Mouse (Mus musculus): Measurements from ENCODE around the gene Hepacam2. TPM values are rescaled to one million over a fixed set of nuclear protein-coding genes. Genes with fewer than 3 reads are reported as not detected.
"Not testable (repeated sequence)": the region's sequence is repeated elsewhere in the genome, so short reads cannot be mapped to it uniquely, and the experiment has no call there.

Hepacam2 gene
- total RNA-seq, 1 experiment from 2014 or later = 2.1 TPM

GRCm38 (mm10) chr6:3476299-3476698 is 21.8 kb downstream of the Hepacam2 start:
- ATAC-seq (replicated peaks; ENCODE audit: insufficient number of reproducible peaks, low FRiP score, low TSS enrichment, poor library complexity, severe bottlenecking) = no peak

DNA sequence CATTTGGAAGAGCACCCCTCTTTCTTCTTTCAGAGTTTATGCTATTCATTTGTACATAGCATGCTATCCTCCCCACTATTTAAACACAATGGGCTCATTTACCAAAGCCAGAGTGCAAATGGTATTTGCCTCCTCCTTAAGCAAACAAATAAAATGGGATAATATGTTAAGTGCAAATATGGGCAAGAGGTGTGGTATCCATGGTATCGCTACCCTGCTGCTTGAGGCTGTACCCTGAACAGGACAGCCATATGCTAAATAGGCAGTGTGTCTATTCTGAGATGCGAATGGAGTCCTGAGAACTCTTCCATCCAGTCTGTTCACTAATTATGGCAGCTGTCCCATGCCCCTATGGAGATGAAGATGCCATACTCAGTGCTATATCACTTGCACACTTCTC is 27.4 kb downstream of the Hepacam2 start:
- no peak for ATAC-seq (replicated peaks; ENCODE audit: insufficient number of reproducible peaks, low FRiP score, low TSS enrichment, poor library complexity, severe bottlenecking)

DNA sequence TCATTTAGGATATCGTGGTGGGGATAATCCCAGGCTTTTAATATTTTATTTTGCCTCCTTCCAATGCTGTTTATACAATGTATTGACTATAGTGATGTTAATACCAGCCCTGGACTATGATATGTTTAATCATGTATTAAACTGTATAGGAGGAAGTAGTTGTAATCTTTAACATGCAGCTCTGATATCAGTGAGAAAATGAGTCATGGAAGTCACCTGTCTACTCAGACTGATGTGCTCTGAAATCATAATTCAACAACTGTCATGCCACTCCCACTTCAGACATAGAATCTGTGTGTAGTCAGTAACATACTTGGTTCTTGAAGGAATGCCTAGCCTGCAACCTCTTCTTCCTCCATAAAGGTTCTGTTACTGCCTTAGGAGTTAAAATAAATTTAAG is 29.5 kb downstream of the Hepacam2 start:
- no peak for ATAC-seq (replicated peaks; ENCODE audit: insufficient number of reproducible peaks, low FRiP score, low TSS enrichment, poor library complexity, severe bottlenecking)

GRCm38 (mm10) chr6:3463594-3463993 is 34.5 kb downstream of the Hepacam2 start:
- no peak for ATAC-seq (replicated peaks; ENCODE audit: insufficient number of reproducible peaks, low FRiP score, low TSS enrichment, poor library complexity, severe bottlenecking)

DNA sequence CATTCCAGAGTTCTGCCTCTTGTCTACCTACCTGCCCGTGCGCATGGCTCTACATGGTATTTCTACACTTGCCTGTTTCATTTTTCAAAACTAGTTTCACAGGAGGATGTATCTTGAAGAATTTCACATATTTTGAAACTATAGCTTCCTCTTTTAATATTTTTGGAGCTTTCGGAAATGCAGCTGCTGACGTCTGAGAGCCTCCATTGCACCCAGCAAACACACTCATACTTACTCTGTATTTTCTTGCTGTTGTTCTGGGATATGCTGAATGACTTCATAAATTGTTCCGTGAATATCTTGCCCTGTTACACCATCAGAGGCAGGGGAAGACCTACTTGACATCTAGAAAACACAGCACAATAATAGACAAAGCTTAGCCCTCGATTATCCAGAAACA is 35.1 kb downstream of the Hepacam2 start:
- ATAC-seq (replicated peaks; ENCODE audit: insufficient number of reproducible peaks, low FRiP score, low TSS enrichment, poor library complexity, severe bottlenecking) = peak; percentile 56; the same call in 1 of the 2 replicates

- ATAC-seq (replicated peaks; ENCODE audit: insufficient number of reproducible peaks, low FRiP score, low TSS enrichment, poor library complexity, severe bottlenecking) = no peak
Observed at GRCm38 (mm10) chr6:3455944-3456536, 42.1 kb downstream of the Hepacam2 start.

DNA sequence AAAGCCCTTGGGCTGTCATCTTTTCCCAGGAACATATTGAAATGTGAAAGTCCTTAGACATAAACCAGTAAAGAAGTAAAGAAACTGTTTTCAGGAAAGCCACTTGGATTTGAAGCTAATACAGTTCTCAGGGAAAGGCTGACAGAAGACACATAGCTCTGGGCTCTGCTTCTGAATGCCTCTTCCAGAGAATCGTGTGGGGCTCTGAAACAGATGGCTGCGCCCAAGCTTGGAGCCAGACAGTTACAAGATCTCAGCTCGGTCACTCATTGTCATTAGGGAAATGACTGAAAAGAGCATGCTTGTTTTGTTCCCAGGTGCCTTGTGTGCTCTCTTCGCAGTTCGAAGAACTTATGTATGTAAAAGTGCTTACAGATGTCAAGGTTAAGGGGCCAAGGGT is 43.7 kb downstream of the Hepacam2 start:
- no peak for ATAC-seq (replicated peaks; ENCODE audit: insufficient number of reproducible peaks, low FRiP score, low TSS enrichment, poor library complexity, severe bottlenecking)

DNA sequence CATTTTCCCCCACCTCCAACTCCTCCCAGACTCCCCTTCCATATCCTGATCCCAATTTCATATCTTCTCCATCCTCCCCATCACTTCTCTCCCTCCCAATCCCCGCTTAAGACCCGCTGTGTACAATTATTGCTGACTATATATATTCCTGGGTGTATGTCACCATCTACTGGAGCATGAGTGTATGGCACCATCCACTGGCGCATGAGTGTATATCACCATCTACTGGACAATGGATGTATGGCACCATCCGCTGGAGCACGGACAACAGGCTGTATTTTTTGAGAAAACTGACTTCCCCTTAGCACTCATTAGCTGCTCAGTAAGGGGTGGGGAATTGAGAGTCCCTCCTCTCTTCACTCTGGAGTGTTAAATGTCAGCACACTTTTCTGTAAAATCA is 50.7 kb downstream of the Hepacam2 start:
- ATAC-seq (replicated peaks; ENCODE audit: insufficient number of reproducible peaks, low FRiP score, low TSS enrichment, poor library complexity, severe bottlenecking) = peak; percentile 100

- ATAC-seq (replicated peaks; ENCODE audit: insufficient number of reproducible peaks, low FRiP score, low TSS enrichment, poor library complexity, severe bottlenecking) = no peak
Observed at GRCm38 (mm10) chr6:3443905-3444304, 54.2 kb downstream of the Hepacam2 start.

DNA sequence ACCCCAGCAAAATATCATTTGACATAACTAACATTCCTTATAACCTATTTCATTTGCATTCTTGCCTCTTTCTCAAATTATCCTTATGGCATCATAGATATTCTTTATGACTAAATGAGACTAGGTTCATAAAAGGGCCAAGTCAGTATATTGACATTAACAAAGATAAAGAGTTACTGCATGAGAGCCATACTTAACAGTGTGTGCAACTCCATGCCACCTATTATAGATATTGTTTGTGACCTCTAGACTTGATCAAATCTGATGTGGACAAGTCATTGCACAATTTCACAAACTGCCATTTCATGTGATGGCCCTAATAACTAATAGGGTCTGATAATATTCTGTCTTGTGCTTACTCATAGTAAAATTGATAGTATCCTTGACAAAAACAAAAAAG is 62.0 kb downstream of the Hepacam2 start:
- no peak for ATAC-seq (replicated peaks; ENCODE audit: insufficient number of reproducible peaks, low FRiP score, low TSS enrichment, poor library complexity, severe bottlenecking)

GRCm38 (mm10) chr6:3430976-3431375 is 67.1 kb downstream of the Hepacam2 start:
- not testable (repeated sequence) for ATAC-seq (replicated peaks; ENCODE audit: insufficient number of reproducible peaks, low FRiP score, low TSS enrichment, poor library complexity, severe bottlenecking)

GRCm38 (mm10) chr6:3427047-3427446 is 71.1 kb downstream of the Hepacam2 start:
- ATAC-seq (replicated peaks; ENCODE audit: insufficient number of reproducible peaks, low FRiP score, low TSS enrichment, poor library complexity, severe bottlenecking) = no peak

- 0 out of 2 replicates have a peak, but pooled peaks have one; percentile 36 for ATAC-seq (replicated peaks; ENCODE audit: insufficient number of reproducible peaks, low FRiP score, low TSS enrichment, poor library complexity, severe bottlenecking)
Observed at GRCm38 (mm10) chr6:3425333-3425732, 72.8 kb downstream of the Hepacam2 start.

GRCm38 (mm10) chr6:3424613-3425277 is 73.4 kb downstream of the Hepacam2 start:
- ATAC-seq (replicated peaks; ENCODE audit: insufficient number of reproducible peaks, low FRiP score, low TSS enrichment, poor library complexity, severe bottlenecking) = peak; percentile 80

Other genes with a start within 250 kb of the Hepacam2 start
- gene Samd9l, start 98.7 kb downstream of the Hepacam2 start, total RNA-seq (2017) = 90.8 to 218 TPM (median 100 TPM) in 3 replicates
- 20.2 to 38.0 TPM (median 34.0 TPM) in 3 replicates for gene Vps50, start 84 bp upstream of the Hepacam2 start, total RNA-seq (2017)